Mouse (Mus musculus): ENCODE measurements around the gene Wscd2. TPM values are rescaled to one million over a fixed set of nuclear protein-coding genes. Genes with fewer than 3 reads are reported as not detected.
"Not testable (repeated sequence)": the region's sequence is repeated elsewhere in the genome, so short reads cannot be mapped to it uniquely, and the experiment has no call there.

Gene Wscd2
- polyA plus RNA-seq, 1 experiment from 2014 or later = 11.0 TPM

- not testable (repeated sequence) for ATAC-seq (ENCODE audit: insufficient number of reproducible peaks, low FRiP score, low TSS enrichment, low read depth); H3K9ac ChIP-seq; H3K4me1 ChIP-seq; H3K27me3 ChIP-seq; H3K9me3 ChIP-seq; H3K4me2 ChIP-seq; H3K36me3 ChIP-seq; H3K27ac ChIP-seq; H3K4me3 ChIP-seq
- WGBS = 47% methylated on average over 5 of the region's 5 CpGs
Observed at GRCm38 (mm10) chr5:113586458-113586849, 96.3 kb downstream of the Wscd2 start.

GRCm38 (mm10) chr5:113590010-113590640, 100.0 kb downstream of the Wscd2 start:
- H3K27me3 ChIP-seq = no peaks in the 10 kb centered on the region
- H3K4me1 ChIP-seq = peaks cover 23% of the 10 kb centered on the region
- 0 out of 2 replicates have a peak, but pooled peaks cover 2% of the 10 kb centered on the region for H3K36me3 ChIP-seq
- ATAC-seq (ENCODE audit: insufficient number of reproducible peaks, low FRiP score, low TSS enrichment, low read depth) = no peak
- H3K9ac ChIP-seq = no peak overlapping the region
- no peak overlapping the region for H3K27ac ChIP-seq
- no peaks in the 10 kb centered on the region for H3K9me3 ChIP-seq
- no peak overlapping the region for H3K4me3 ChIP-seq
- 56% methylated on average over 5 of the region's 5 CpGs for WGBS
- no peak overlapping the region for H3K4me2 ChIP-seq

GRCm38 (mm10) chr5:113591166-113591565, 101.0 kb downstream of the Wscd2 start:
- no peak overlapping the region for H3K4me3 ChIP-seq
- ATAC-seq (ENCODE audit: insufficient number of reproducible peaks, low FRiP score, low TSS enrichment, low read depth) = no peak
- H3K27me3 ChIP-seq = no peaks in the 10 kb centered on the region
- WGBS = 6% methylated on average over 3 of the region's 3 CpGs
- no peak overlapping the region for H3K4me2 ChIP-seq
- no peak overlapping the region for H3K9ac ChIP-seq
- H3K9me3 ChIP-seq = no peaks in the 10 kb centered on the region
- peaks cover 23% of the 10 kb centered on the region for H3K4me1 ChIP-seq
- H3K36me3 ChIP-seq = 0 out of 2 replicates have a peak, but pooled peaks cover 2% of the 10 kb centered on the region
- no peak overlapping the region for H3K27ac ChIP-seq

GRCm38 (mm10) chr5:113591751-113592230, 101.7 kb downstream of the Wscd2 start:
- Histone ChIP-seq H3K9me3 (no peaks in the 10 kb centered on the region), H3K4me3 (no peak overlapping the region), H3K9ac (no peak overlapping the region), H3K4me2 (no peak overlapping the region), H3K27me3 (no peaks in the 10 kb centered on the region), H3K27ac (no peak overlapping the region), H3K4me1 (peaks cover 23% of the 10 kb centered on the region), H3K36me3 (0 out of 2 replicates have a peak, but pooled peaks cover 2% of the 10 kb centered on the region)
- WGBS = 16% methylated on average over 6 of the region's 6 CpGs
- no peak for ATAC-seq (ENCODE audit: insufficient number of reproducible peaks, low FRiP score, low TSS enrichment, low read depth)

GRCm38 (mm10) chr5:113593911-113594705, 104.0 kb downstream of the Wscd2 start:
- 77% methylated on average over 6 of the region's 6 CpGs for WGBS
- no peak overlapping the region for H3K4me3 ChIP-seq
- H3K4me2 ChIP-seq = no peak overlapping the region

GRCm38 (mm10) chr5:113596252-113596651, 106.1 kb downstream of the Wscd2 start:
- Histone ChIP-seq H3K4me1 (peaks cover 24% of the 10 kb centered on the region), H3K27me3 (no peaks in the 10 kb centered on the region), H3K36me3 (no peaks in the 10 kb centered on the region), H3K4me3 (no peak overlapping the region), H3K9me3 (no peaks in the 10 kb centered on the region), H3K27ac (no peak overlapping the region), H3K4me2 (no peak overlapping the region), H3K9ac (no peak overlapping the region)
- 73% methylated on average over 9 of the region's 9 CpGs for WGBS
- ATAC-seq (ENCODE audit: insufficient number of reproducible peaks, low FRiP score, low TSS enrichment, low read depth) = no peak

More at GRCm38 (mm10) chr5:113593911-113594705, 104.0 kb downstream of the Wscd2 start:
- H3K36me3 ChIP-seq = no peaks in the 10 kb centered on the region
- no peaks in the 10 kb centered on the region for H3K9me3 ChIP-seq
- no peaks in the 10 kb centered on the region for H3K27me3 ChIP-seq
- H3K9ac ChIP-seq = no peak overlapping the region
- H3K27ac ChIP-seq = no peak overlapping the region
- peaks cover 20% of the 10 kb centered on the region for H3K4me1 ChIP-seq
- no peak for ATAC-seq (ENCODE audit: insufficient number of reproducible peaks, low FRiP score, low TSS enrichment, low read depth)

DNA sequence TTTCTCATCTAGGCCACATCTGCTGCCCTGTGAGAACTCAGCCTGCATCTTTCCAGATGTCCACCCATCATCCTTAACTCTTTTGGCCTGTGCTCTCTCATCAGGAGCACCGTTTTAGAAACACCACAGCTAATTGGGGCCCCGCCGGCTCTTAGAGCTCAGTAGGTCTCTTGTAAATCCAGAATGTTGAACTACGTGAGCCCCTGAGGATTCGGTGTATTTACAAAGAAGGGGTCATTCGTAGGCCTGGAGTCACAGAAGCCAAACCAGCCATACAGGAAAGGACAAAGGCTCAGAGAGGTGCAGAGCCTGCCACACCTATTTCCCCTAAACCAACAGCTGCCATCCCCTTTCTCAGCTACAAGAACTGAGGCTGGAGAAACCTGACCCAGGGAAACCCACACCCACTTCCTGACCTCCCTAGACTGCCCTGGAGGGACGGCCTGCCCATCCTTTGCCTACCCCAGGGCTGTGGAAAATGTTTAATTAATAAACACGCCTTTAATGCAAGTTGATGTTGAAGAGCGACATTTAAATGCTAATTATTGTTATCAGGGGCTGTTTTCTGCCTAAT, 106.7 kb downstream of the Wscd2 start:
- Histone ChIP-seq H3K27ac (no peak overlapping the region), H3K4me3 (no peak overlapping the region), H3K9me3 (no peaks in the 10 kb centered on the region), H3K36me3 (no peaks in the 10 kb centered on the region), H3K9ac (no peak overlapping the region), H3K27me3 (no peaks in the 10 kb centered on the region), H3K4me2 (no peak overlapping the region), H3K4me1 (peaks cover 18% of the 10 kb centered on the region)
- no peak for ATAC-seq (ENCODE audit: insufficient number of reproducible peaks, low FRiP score, low TSS enrichment, low read depth)
- 50% methylated on average over 9 of the region's 9 CpGs for WGBS

DNA sequence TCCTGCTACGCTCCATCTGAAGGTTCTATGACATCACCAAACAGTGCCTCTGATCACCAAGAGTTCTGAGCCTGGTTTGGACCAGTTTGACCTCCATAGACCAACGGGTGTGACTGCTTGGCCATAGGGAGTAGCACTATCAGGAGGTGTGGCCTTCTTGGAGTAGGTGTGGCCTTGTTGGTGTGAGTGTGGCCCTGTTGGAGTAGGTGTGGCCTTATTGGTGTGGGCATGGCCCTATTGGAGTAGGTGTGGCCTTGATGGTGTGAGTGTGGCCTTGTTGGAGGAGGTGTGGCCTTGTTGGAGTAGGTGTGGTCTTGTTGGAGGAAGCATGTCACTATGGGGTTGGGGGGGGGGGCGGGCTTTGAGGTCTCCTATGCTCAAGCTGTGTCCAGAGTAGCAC, 110.0 kb downstream of the Wscd2 start:
- H3K9ac ChIP-seq = no peak overlapping the region
- no peak overlapping the region for H3K27ac ChIP-seq
- no peaks in the 10 kb centered on the region for H3K27me3 ChIP-seq
- peaks cover 8% of the 10 kb centered on the region for H3K4me1 ChIP-seq
- 85% methylated on average over 3 of the region's 3 CpGs for WGBS
- H3K4me2 ChIP-seq = no peak overlapping the region
- no peak overlapping the region for H3K4me3 ChIP-seq
- ATAC-seq (ENCODE audit: insufficient number of reproducible peaks, low FRiP score, low TSS enrichment, low read depth) = no peak
- no peaks in the 10 kb centered on the region for H3K9me3 ChIP-seq
- no peaks in the 10 kb centered on the region for H3K36me3 ChIP-seq

GRCm38 (mm10) chr5:113600803-113601202, 110.7 kb downstream of the Wscd2 start:
- no peak overlapping the region for H3K4me2 ChIP-seq
- 41% methylated on average over 4 of the region's 4 CpGs for whole genome bisulfite sequencing
- no peak overlapping the region for H3K4me3 ChIP-seq

DNA sequence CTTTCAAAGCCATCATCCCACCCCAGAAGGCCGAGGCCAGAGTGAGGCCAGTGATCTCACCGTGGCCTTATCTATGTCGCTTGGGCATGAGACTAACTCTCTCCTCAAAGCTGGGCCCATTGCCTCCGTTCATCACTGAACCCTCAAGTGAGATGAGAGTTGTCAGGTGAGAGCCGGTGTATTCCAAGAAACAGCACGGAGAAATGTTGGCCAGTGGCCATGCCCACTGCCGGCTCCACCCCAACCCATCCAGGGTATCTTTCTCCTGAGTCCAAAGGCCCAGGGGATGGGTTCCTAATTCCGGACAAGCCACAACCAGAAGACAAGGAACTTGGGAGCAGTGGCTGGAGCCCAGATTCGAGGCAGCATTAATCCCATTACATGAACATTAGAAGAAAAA, 113.3 kb downstream of the Wscd2 start:
- Histone ChIP-seq H3K27ac (no peak overlapping the region), H3K9ac (no peak overlapping the region), H3K4me3 (no peak overlapping the region), H3K36me3 (no peaks in the 10 kb centered on the region), H3K4me2 (no peak overlapping the region), H3K27me3 (no peaks in the 10 kb centered on the region), H3K4me1 (peaks cover 26% of the 10 kb centered on the region), H3K9me3 (no peaks in the 10 kb centered on the region)
- no peak for ATAC-seq (ENCODE audit: insufficient number of reproducible peaks, low FRiP score, low TSS enrichment, low read depth)
- 85% methylated on average over 9 of the region's 9 CpGs for WGBS

More at GRCm38 (mm10) chr5:113600803-113601202, 110.7 kb downstream of the Wscd2 start:
- H3K9me3 ChIP-seq = no peaks in the 10 kb centered on the region
- no peak for ATAC-seq (ENCODE audit: insufficient number of reproducible peaks, low FRiP score, low TSS enrichment, low read depth)
- H3K36me3 ChIP-seq = no peaks in the 10 kb centered on the region
- no peak overlapping the region for H3K9ac ChIP-seq
- H3K27ac ChIP-seq = no peak overlapping the region
- no peaks in the 10 kb centered on the region for H3K27me3 ChIP-seq
- H3K4me1 ChIP-seq = peaks cover 8% of the 10 kb centered on the region

DNA sequence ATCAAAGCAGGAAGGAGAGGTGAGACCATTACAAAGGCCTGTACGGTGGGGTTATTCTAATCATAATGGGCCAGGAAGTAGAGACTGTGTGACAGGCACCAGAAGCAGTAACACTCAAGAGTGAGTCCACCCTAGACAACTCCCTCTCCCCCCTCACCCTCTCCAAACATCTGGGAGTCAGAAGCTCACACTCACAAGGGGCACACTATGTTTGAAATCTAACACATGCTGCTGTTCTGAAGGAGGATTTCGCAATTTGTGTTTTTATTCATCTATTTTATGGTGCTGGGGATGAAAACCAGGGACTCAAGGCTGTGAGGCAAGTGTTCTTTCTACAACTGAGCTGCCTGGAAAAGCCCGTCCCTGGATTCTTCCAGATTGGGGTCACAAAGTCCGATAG, 114.6 kb downstream of the Wscd2 start:
- H3K27me3 ChIP-seq = no peaks in the 10 kb centered on the region
- H3K27ac ChIP-seq = no peak overlapping the region
- no peak overlapping the region for H3K9ac ChIP-seq
- H3K4me1 ChIP-seq = peaks cover 35% of the 10 kb centered on the region
- no peak overlapping the region for H3K4me2 ChIP-seq
- H3K36me3 ChIP-seq = no peaks in the 10 kb centered on the region
- no peak overlapping the region for H3K4me3 ChIP-seq
- H3K9me3 ChIP-seq = no peaks in the 10 kb centered on the region
- ATAC-seq (ENCODE audit: insufficient number of reproducible peaks, low FRiP score, low TSS enrichment, low read depth) = no peak
- 52% methylated on average over 4 of the region's 4 CpGs for WGBS

GRCm38 (mm10) chr5:113606121-113606520, 116.0 kb downstream of the Wscd2 start:
- no peaks in the 10 kb centered on the region for H3K36me3 ChIP-seq
- no peak for ATAC-seq (ENCODE audit: insufficient number of reproducible peaks, low FRiP score, low TSS enrichment, low read depth)
- H3K4me2 ChIP-seq = no peak overlapping the region
- 37% methylated on average over 3 of the region's 3 CpGs for WGBS
- no peaks in the 10 kb centered on the region for H3K27me3 ChIP-seq
- no peaks in the 10 kb centered on the region for H3K9me3 ChIP-seq
- H3K27ac ChIP-seq = no peak overlapping the region
- H3K9ac ChIP-seq = no peak overlapping the region
- H3K4me1 ChIP-seq = peaks cover 30% of the 10 kb centered on the region
- no peak overlapping the region for H3K4me3 ChIP-seq
